Mouse (Mus musculus) cerebellum, adult 2 months (tissue): ENCODE measurements around the gene Ctrc. TPM values are rescaled to one million over a fixed set of nuclear protein-coding genes. Genes with fewer than 3 reads are reported as not detected.

Source experiments
- DNase-seq, 2 experiments: peaks; one replicate each; pipeline ENCODE4 v3.0.0; 2021
- H3K27ac ChIP-seq: fragments of 200-500 bp; 2 replicates; pipeline ENCODE4 v1.5.1; 2012; ENCODE audit warnings: low read length, control low read depth, inconsistent platforms; ENCODE audit not compliant: insufficient read depth
- H3K27me3 ChIP-seq: fragments of 200-500 bp; 2 replicates; pipeline ENCODE4 v1.6.1; 2012; ENCODE audit warnings: inconsistent platforms, mild to moderate bottlenecking, low read length, moderate library complexity; ENCODE audit not compliant: control insufficient read depth, insufficient read depth
- H3K4me1 ChIP-seq: fragments of 200-500 bp; 2 replicates; pipeline ENCODE4 v1.6.1; 2011; ENCODE audit warnings: low read length; ENCODE audit not compliant: control insufficient read depth, insufficient read depth
- H3K4me3 ChIP-seq: fragments of 200-500 bp; replicated peaks from 2 replicates; pipeline ENCODE3; 2011; ENCODE audit warnings: mild to moderate bottlenecking, low read depth, low read length, control low read depth; ENCODE audit not compliant: insufficient read depth
- CTCF ChIP-seq: fragments of 200-500 bp; IDR thresholded peaks from 2 replicates; pipeline ENCODE4 v1.5.1; 2011; ENCODE audit warnings: low read depth, mild to moderate bottlenecking, control low read depth, low read length, moderate library complexity, borderline replicate concordance; ENCODE audit not compliant: insufficient read depth
- POLR2A ChIP-seq: fragments of 200-500 bp; IDR thresholded peaks from 2 replicates; pipeline ENCODE4 v1.6.1; 2011; ENCODE audit warnings: low read length, control low read depth, borderline replicate concordance; ENCODE audit not compliant: insufficient read depth
- WGBS: fragments of 180-500 bp; shearing (Covaris S2); methylation state at CpG from one replicate; pipeline ENCODE4 v1.1.7; 2018; 5-methylcytosine and 5-hydroxymethylcytosine counted together
- polyA plus RNA-seq: library from polyadenylated mRNA; depleted of rRNA; stranded (reverse); fragments of >200 nt; gene quantifications from 2 replicates; pipeline ENCODE4 v1.2.3, GENCODE M21; 2012; rRNA removed

Gene Ctrc
- not detected in 2 replicates for polyA plus RNA-seq

DNA sequence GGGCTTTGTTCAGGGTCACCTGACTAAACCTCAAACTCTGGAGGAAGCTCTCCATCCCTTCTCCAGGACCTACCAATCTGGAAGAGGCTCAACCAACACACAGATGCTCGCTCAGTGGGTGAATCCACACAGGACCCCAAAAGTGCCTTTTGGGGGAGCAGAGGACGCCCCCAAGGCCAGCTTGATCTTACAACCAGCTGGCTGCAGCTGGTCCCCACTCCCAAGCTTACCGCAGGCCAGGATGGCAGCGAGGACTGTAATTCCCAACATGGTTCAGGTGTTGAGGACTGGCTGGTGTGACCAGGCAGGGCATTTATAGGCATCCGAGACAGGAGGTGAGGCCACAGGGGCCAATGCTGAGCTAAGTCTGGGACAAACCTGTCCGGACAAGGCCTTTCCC is at the start of gene Ctrc:
TSS of gene Ctrc (minus strand) at position 361 of the 400 bp plus-strand sequence.
- Histone ChIP-seq H3K4me3 (no peak within 1 kb of the TSS), H3K27ac (no peak within 1 kb of the TSS), H3K4me1 (no peaks in the 10 kb centered on the region), H3K27me3 (no peaks in the 10 kb centered on the region)
- no peak for TF ChIP-seq POLR2A
- no peak for TF ChIP-seq CTCF
- WGBS: 84% methylated on average over 6 of the region's 6 CpGs
- no peak for DNase-seq

DNA sequence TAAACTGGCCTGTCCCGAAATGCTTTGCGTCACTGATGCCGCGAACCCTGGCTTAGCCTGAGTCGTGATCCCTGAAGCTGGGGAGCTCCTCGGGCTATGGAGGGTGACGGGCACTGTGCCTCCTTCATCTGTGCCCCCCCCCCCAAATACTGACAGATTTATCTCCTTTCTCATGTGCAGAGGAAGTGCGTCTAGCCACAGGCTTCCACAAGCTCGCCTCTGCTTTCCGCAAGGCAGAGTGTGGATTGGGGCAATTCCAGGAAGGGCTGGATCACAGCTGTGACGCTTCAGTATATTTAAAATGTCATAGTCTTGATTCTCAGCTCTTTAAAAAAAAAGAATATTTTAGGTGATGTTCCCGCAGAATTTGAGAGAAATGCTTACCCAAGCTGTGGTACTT is 49.6 kb upstream of the Ctrc start:
- Histone ChIP-seq H3K4me3 (no peak overlapping the region), H3K27ac (no peak overlapping the region), H3K4me1 (no peaks in the 10 kb centered on the region), H3K27me3 (no peaks in the 10 kb centered on the region)
- no peak for DNase-seq
- WGBS: 78% methylated on average over 12 of the region's 12 CpGs
- TF ChIP-seq CTCF (no peak), POLR2A (no peak)

DNA sequence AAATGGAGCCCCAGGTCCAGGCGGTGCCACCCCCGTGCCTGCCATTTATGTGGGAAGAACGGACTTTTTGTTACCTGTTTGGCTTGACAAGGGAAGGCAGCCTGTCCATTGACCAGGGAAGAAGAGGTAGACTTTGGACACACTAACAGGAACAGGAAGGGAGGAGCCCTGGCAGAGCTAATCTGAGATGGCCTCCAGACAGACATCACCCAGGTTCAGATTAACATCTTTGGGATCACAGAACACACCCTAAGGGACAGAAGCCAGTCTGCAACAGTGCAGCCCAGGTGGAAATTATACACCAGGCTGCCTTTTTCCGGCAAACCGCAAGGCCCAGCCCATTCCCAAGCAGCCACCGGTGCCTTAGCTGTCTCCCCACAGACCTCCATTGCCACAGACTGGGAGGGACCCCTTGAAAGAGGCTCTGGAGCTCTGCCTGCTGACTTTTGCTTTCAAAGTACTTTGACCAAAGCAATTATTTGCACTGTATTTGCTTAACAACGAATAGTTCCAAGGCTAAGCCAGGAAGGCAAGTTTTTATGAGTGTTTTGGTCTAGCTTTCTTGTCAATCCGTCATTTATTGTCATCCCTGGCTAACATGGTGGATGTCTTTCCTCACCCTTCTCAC is 47.1 kb upstream of the Ctrc start:
- Histone ChIP-seq H3K27me3 (no peaks in the 10 kb centered on the region), H3K27ac (no peak overlapping the region), H3K4me1 (no peaks in the 10 kb centered on the region), H3K4me3 (no peak overlapping the region)
- TF ChIP-seq CTCF (no peak), POLR2A (no peak)
- no peak for DNase-seq
- WGBS: 89% methylated on average over 8 of the region's 8 CpGs

GRCm38 (mm10) chr4:141886385-141886968 is 40.3 kb upstream of the Ctrc start:
- DNase-seq: no peak
- Histone ChIP-seq H3K27ac (no peak overlapping the region), H3K4me1 (0 out of 2 replicates have a peak, but pooled peaks cover 7% of the 10 kb centered on the region), H3K4me3 (no peak overlapping the region), H3K27me3 (no peaks in the 10 kb centered on the region; the same call in 1 of the 2 replicates)
- TF ChIP-seq CTCF: no peak
- TF ChIP-seq POLR2A: no peak
- WGBS: 54% methylated on average over 6 of the region's 6 CpGs

DNA sequence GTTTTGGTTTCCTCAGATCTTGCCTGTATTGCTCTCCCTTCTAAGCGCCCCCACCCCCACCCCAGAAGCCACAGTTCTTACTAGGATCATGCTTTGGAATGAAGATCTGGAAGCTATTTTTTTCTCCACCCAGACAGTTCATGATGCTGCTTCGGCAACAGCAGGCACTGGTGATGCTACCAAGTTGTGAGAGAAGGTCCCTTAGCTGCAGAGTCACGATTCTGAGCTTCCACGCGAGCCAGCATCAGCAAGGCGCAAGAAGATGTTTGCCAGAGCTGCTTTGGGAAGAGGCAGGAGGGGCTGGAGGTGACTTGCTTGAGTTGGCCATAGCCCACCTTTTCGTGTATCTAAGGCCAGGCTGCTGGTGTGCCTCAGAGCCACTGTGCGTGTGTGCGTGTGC is 39.3 kb upstream of the Ctrc start:
- Histone ChIP-seq H3K4me1 (0 out of 2 replicates have a peak, but pooled peaks cover 7% of the 10 kb centered on the region), H3K4me3 (no peak overlapping the region), H3K27me3 (no peaks in the 10 kb centered on the region; the same call in 1 of the 2 replicates), H3K27ac (no peak overlapping the region)
- DNase-seq: no peak
- TF ChIP-seq CTCF (no peak), POLR2A (no peak)
- WGBS: 79% methylated on average over 9 of the region's 9 CpGs

GRCm38 (mm10) chr4:141882858-141883257 is 36.7 kb upstream of the Ctrc start:
- Histone ChIP-seq H3K27ac (no peak overlapping the region), H3K27me3 (no peaks in the 10 kb centered on the region; the same call in 1 of the 2 replicates), H3K4me1 (0 out of 2 replicates have a peak, but pooled peaks cover 7% of the 10 kb centered on the region), H3K4me3 (no peak overlapping the region)
- TF ChIP-seq CTCF (no peak), POLR2A (no peak)
- no peak for DNase-seq
- WGBS: 78% methylated on average over 7 of the region's 7 CpGs

DNA sequence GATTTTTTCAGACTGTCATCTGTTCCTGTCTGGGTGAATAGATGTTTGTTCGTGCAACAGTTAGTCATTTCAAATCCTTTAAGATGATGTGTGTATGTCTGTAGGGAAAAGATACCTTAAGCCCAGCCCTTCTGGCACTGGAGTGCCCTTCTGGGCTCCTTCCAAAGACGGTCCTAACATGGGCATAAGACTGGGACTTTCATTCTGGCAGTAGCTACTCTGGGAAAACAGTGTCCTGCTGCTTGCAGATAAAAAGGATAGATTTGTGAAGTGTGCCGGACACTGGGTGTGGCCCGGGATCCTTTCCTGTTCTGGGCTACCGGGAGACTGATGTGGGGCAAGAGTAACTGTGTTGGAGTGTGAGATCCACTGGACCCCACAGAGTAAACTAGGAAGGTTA is 35.8 kb upstream of the Ctrc start:
- Histone ChIP-seq H3K4me3 (no peak overlapping the region), H3K27me3 (no peaks in the 10 kb centered on the region), H3K4me1 (0 out of 2 replicates have a peak, but pooled peaks cover 7% of the 10 kb centered on the region), H3K27ac (no peak overlapping the region)
- no peak for TF ChIP-seq POLR2A
- no peak for TF ChIP-seq CTCF
- no peak for DNase-seq
- WGBS: 28% methylated on average over 5 of the region's 5 CpGs

DNA sequence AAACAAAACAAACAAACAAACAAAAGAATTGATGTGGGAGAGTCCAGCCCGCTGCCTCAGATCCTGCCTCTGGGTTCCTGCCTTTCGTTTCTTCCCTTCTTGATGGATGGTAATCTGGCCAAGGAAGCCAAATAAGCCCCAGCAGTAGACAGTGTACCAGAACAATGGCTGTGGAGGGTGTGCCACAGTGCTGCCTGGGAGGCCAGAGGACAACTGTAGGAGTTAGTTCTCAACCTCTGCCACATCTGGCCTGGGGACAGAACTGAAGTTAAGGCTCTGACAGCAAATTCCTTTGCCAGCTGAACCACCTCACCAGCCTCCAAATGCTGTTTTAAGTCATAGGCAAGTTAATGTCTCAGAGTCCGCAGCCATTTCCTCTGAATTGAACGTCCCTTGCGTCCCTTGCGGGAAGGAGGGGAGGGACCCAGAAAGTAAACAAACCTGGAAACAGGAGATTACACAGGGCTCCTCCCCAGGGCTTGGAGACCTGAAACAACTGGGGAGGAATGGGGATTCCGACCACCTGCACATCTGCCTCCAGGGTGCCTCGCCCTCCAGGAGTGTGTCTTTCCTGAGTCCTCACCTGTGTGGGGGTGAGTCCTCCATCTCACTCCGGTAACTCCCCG is 35.2 kb upstream of the Ctrc start:
- TF ChIP-seq CTCF (no peak), POLR2A (no peak)
- 84% methylated on average over 10 of the region's 10 CpGs for WGBS
- H3K4me3 ChIP-seq: no peak overlapping the region
- 0 out of 2 replicates have a peak, but pooled peaks cover 7% of the 10 kb centered on the region for H3K4me1 ChIP-seq
- DNase-seq: no peak
- no peak overlapping the region for H3K27ac ChIP-seq
- H3K27me3 ChIP-seq: no peaks in the 10 kb centered on the region
